Mouse (Mus musculus): ENCODE data around the gene Nckap5. TPM values are rescaled to one million over a fixed set of nuclear protein-coding genes. Genes with fewer than 3 reads are reported as not detected.
"Not testable (repeated sequence)": the region's sequence is repeated elsewhere in the genome, so short reads cannot be mapped to it uniquely, and the experiment has no call there.

The Nckap5 gene
- 10 to 100 TPM in 1 of 2 experiments, 1 to 10 TPM in 1; 8.3 to 11.3 TPM for total RNA-seq (2021)

- peak; percentile 73 for DNase-seq
These were observed at the start of gene Nckap5 for GRCm38 (mm10) chr1:126830031-126830927. Gene Nckap5, minus strand, starts transcription at chr1:126830799.

GRCm38 (mm10) chr1:126877495-126877894 lies 46.9 kb upstream of the Nckap5 start:
- no peak for DNase-seq

- no peak for DNase-seq
These were observed 37.8 kb upstream of the Nckap5 start for GRCm38 (mm10) chr1:126868372-126868771.

- DNase-seq = no peak
These were observed 37.3 kb upstream of the Nckap5 start for GRCm38 (mm10) chr1:126867912-126868311.

- peak; percentile 45 to 54 for DNase-seq
These were observed 35.0 kb upstream of the Nckap5 start for GRCm38 (mm10) chr1:126865591-126866086.

GRCm38 (mm10) chr1:126861816-126862215 lies 31.2 kb upstream of the Nckap5 start:
- no peak for DNase-seq

GRCm38 (mm10) chr1:126860537-126860936 lies 29.9 kb upstream of the Nckap5 start:
- no peak for DNase-seq

- no peak for DNase-seq
These were observed 18.9 kb upstream of the Nckap5 start for GRCm38 (mm10) chr1:126849481-126849880.

- no peak for DNase-seq
These were observed 15.7 kb upstream of the Nckap5 start for GRCm38 (mm10) chr1:126846317-126846716.

- no peak for DNase-seq
These were observed 2.3 kb upstream of the Nckap5 start for GRCm38 (mm10) chr1:126832885-126833284.

GRCm38 (mm10) chr1:126829031-126829430 lies 1.6 kb downstream of the Nckap5 start:
- no peak for DNase-seq

- no peak for DNase-seq
These were observed 5.8 kb downstream of the Nckap5 start for GRCm38 (mm10) chr1:126824841-126825240.

- no peak for DNase-seq
These were observed 8.4 kb downstream of the Nckap5 start for GRCm38 (mm10) chr1:126822246-126822645.

- DNase-seq = no peak
These were observed 13.1 kb downstream of the Nckap5 start for GRCm38 (mm10) chr1:126817381-126818034.

- no peak for DNase-seq
These were observed 23.5 kb downstream of the Nckap5 start for GRCm38 (mm10) chr1:126806994-126807611.

GRCm38 (mm10) chr1:126806548-126806947 lies 24.1 kb downstream of the Nckap5 start:
- DNase-seq = no peak

- DNase-seq = no peak
These were observed 28.2 kb downstream of the Nckap5 start for GRCm38 (mm10) chr1:126802405-126802804.

- DNase-seq = no peak
These were observed 28.9 kb downstream of the Nckap5 start for GRCm38 (mm10) chr1:126801706-126802105.

GRCm38 (mm10) chr1:126799379-126799798 lies 31.2 kb downstream of the Nckap5 start:
- DNase-seq = no peak

GRCm38 (mm10) chr1:126780354-126780941 lies 50.2 kb downstream of the Nckap5 start:
- DNase-seq = not testable (repeated sequence)

GRCm38 (mm10) chr1:126773947-126774346 lies 56.7 kb downstream of the Nckap5 start:
- DNase-seq = not testable (repeated sequence)

- no peak for DNase-seq
These were observed 63.6 kb downstream of the Nckap5 start for GRCm38 (mm10) chr1:126766971-126767370.

Data from layer of hippocampus, postnatal 36 days (tissue).